Comparison of ENCODE assay signal across 23 mouse cellular contexts in genomic region chrX:37013870-37014269, GRCm38 (mm10). TPM values are rescaled to one million over a fixed set of nuclear protein-coding genes. Genes with fewer than 3 reads are reported as not detected.
"Had no signal": no experiment of that assay in that cellular context is flagged by ENCODE, and none has a peak within 500 bp of the region (broad histone marks: within the 10 kb centered on the region; RNA-seq: fewer than 3 reads in every experiment).

No protein-coding gene starts in this region.

- H3K4me3 ChIP-seq: liver, embryonic 12.5 days; lung, embryonic 15.5 days; midbrain, embryonic 10.5 days; midbrain, embryonic 12.5 days; myocyte; neural tube, embryonic 13.5 days; neural tube, embryonic 15.5 days had no signal

- H3K27ac ChIP-seq: liver, embryonic 12.5 days; liver, embryonic 14.5 days; lung, embryonic 15.5 days; midbrain, embryonic 10.5 days; midbrain, embryonic 12.5 days; neural tube, embryonic 13.5 days; neural tube, embryonic 15.5 days had no signal

- DNase-seq: midbrain, embryonic 14.5 days; retina, postnatal 1 day; right cerebral cortex, adult 18-20 months; right cerebral cortex, postnatal 25 days; right cerebral cortex, postnatal 4 days; spleen, adult 18-20 months; thymus, adult 18-20 months; thymus, postnatal 14 days; thymus, postnatal 36 days had no signal

- H3K36me3 ChIP-seq: liver, embryonic 12.5 days; lung, embryonic 15.5 days; midbrain, embryonic 10.5 days; midbrain, embryonic 12.5 days; neural tube, embryonic 13.5 days; neural tube, embryonic 15.5 days had no signal

- H3K9ac ChIP-seq: liver, embryonic 12.5 days; liver, embryonic 14.5 days; lung, embryonic 15.5 days; midbrain, embryonic 12.5 days; neural tube, embryonic 13.5 days; neural tube, embryonic 15.5 days had no signal

- H3K27me3 ChIP-seq: liver, embryonic 12.5 days; lung, embryonic 15.5 days; midbrain, embryonic 12.5 days; neural tube, embryonic 13.5 days; neural tube, embryonic 15.5 days had no signal

- ATAC-seq: liver, embryonic 12.5 days; midbrain, embryonic 16.5 days had no signal

- H3K9me3 ChIP-seq: liver, embryonic 12.5 days; lung, embryonic 15.5 days; midbrain, embryonic 10.5 days; midbrain, embryonic 12.5 days; neural tube, embryonic 13.5 days; neural tube, embryonic 15.5 days had no signal

- H3K4me1 ChIP-seq: liver, embryonic 12.5 days; lung, embryonic 15.5 days; midbrain, embryonic 10.5 days; midbrain, embryonic 12.5 days; neural tube, embryonic 13.5 days; neural tube, embryonic 15.5 days had no signal

- H3K4me2 ChIP-seq: liver, embryonic 12.5 days; lung, embryonic 15.5 days; midbrain, embryonic 12.5 days; neural tube, embryonic 13.5 days; neural tube, embryonic 15.5 days had no signal

RNA-seq across cellular contexts. Expression of gene Sowahd, which starts 34.8 kb away (rescaled TPM):
- polyA plus RNA-seq: liver, adult 2 months; liver, embryonic 16.5 days; lung, embryonic 15.5 days; midbrain, embryonic 10.5 days; midbrain, embryonic 12.5 days; midbrain, embryonic 14.5 days; midbrain, embryonic 16.5 days; myocyte; neural tube, embryonic 11.5 days; neural tube, embryonic 15.5 days; stomach, embryonic 14.5 days; stomach, embryonic 16.5 days had no signal
